Mouse (Mus musculus) liver, embryonic 15.5 days (tissue): ENCODE results near the gene Gm6408. TPM values are rescaled to one million over a fixed set of nuclear protein-coding genes. Genes with fewer than 3 reads are reported as not detected.
"Not testable (repeated sequence)": the region's sequence is repeated elsewhere in the genome, so short reads cannot be mapped to it uniquely, and the experiment has no call there.

ENCODE experiments used
- ATAC-seq: fragments of 200-750 bp; cut with Nextera tagmentation; 2 replicates; pipeline ENCODE4 v1.8.0; 2017; ENCODE audit warnings: moderate number of reproducible peaks, mild to moderate bottlenecking, moderate library complexity; ENCODE audit not compliant: insufficient read depth
- H3K27ac ChIP-seq: fragments of 300-500 bp; sonication (generic); replicated peaks from 2 replicates; pipeline ENCODE4 v1.5.1; 2015; ENCODE audit warnings: mild to moderate bottlenecking, inconsistent platforms
- H3K27me3 ChIP-seq: fragments of 300-500 bp; sonication (generic); 2 replicates; pipeline ENCODE4 v1.6.1; 2015; ENCODE audit warnings: mild to moderate bottlenecking, inconsistent platforms
- H3K36me3 ChIP-seq: fragments of 300-500 bp; sonication (generic); replicated peaks from 2 replicates; pipeline ENCODE4 v1.6.1; 2015; ENCODE audit warnings: moderate library complexity, mild to moderate bottlenecking, inconsistent platforms
- H3K4me1 ChIP-seq: fragments of 300-500 bp; sonication (generic); replicated peaks from 2 replicates; pipeline ENCODE4 v1.6.1; 2015; ENCODE audit warnings: inconsistent platforms
- H3K4me2 ChIP-seq: fragments of 300-500 bp; sonication (generic); 2 replicates; pipeline ENCODE4 v1.6.1; 2015; ENCODE audit warnings: moderate library complexity, mild to moderate bottlenecking, inconsistent platforms
- H3K4me3 ChIP-seq: fragments of 300-500 bp; sonication (generic); replicated peaks from 2 replicates; pipeline ENCODE4 v1.5.1; 2015; ENCODE audit warnings: mild to moderate bottlenecking, inconsistent platforms
- H3K9ac ChIP-seq: fragments of 300-500 bp; sonication (generic); 2 replicates; pipeline ENCODE4 v1.6.1; 2015; ENCODE audit warnings: moderate library complexity, mild to moderate bottlenecking, inconsistent platforms
- H3K9me3 ChIP-seq: fragments of 300-500 bp; sonication (generic); replicated peaks from 2 replicates; pipeline ENCODE4 v1.6.1; 2016; ENCODE audit warnings: inconsistent platforms
- WGBS: fragments of 180-500 bp; shearing (Covaris S2); methylation state at CpG from one replicate; pipeline ENCODE4 v1.1.7; 2015; ENCODE audit warnings: mixed read lengths; ENCODE audit not compliant: insufficient replicate concordance; 5-methylcytosine and 5-hydroxymethylcytosine counted together
- polyA plus RNA-seq: library from polyadenylated mRNA; unstranded; fragments of >200 nt; fragmentation: Nextera tagmentation; extraction: Ambion mirVana; gene quantifications from 2 replicates; pipeline ENCODE4 v1.2.1, GENCODE M21; 2015

The Gm6408 gene
- polyA plus RNA-seq, 1 experiment from 2014 or later: not detected

DNA sequence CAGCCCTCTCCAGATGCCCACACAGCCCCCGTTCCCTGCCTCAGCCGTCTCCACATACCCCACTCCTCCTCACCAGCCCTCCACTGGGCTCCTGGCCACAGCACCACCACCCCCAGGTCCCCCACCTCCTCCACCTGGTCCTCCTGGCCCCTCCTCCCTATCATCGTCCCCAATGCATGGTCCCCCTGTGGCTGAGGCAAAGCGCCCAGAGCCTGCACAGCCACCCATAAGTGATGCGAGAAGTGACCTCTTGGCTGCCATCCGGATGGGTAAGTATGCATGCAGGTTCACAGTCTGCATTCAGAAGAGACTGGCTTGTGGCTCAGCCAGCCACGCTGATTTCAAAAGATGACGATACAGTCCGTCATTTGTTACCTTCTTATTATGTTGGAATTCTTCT lies 13.5 kb upstream of the Gm6408 start:
- Histone ChIP-seq H3K36me3 (no peaks in the 10 kb centered on the region), H3K27me3 (no peaks in the 10 kb centered on the region)

GRCm38 (mm10) chr5:146470821-146471220 lies 10.9 kb upstream of the Gm6408 start:
- ATAC-seq: no peak
- H3K4me1 ChIP-seq: no peaks in the 10 kb centered on the region
- H3K9me3 ChIP-seq: no peaks in the 10 kb centered on the region
- H3K27ac ChIP-seq: no peak overlapping the region
- WGBS: 74% methylated on average over 9 of the region's 9 CpGs
- no peaks in the 10 kb centered on the region for H3K36me3 ChIP-seq
- no peaks in the 10 kb centered on the region for H3K27me3 ChIP-seq
- H3K4me3 ChIP-seq: no peak overlapping the region
- no peak overlapping the region for H3K4me2 ChIP-seq
- H3K9ac ChIP-seq: no peak overlapping the region

More for the DNA sequence above, 13.5 kb upstream of the Gm6408 start:
- no peaks in the 10 kb centered on the region for H3K4me1 ChIP-seq
- H3K9ac ChIP-seq: no peak overlapping the region
- H3K9me3 ChIP-seq: no peaks in the 10 kb centered on the region
- no peak overlapping the region for H3K4me2 ChIP-seq
- WGBS: 80% methylated on average over 9 of the region's 9 CpGs
- no peak for ATAC-seq
- H3K4me3 ChIP-seq: no peak overlapping the region
- H3K27ac ChIP-seq: no peak overlapping the region

GRCm38 (mm10) chr5:146471311-146471710 lies 10.5 kb upstream of the Gm6408 start:
- Histone ChIP-seq H3K36me3 (no peaks in the 10 kb centered on the region), H3K9ac (no peak overlapping the region), H3K27ac (no peak overlapping the region), H3K9me3 (no peaks in the 10 kb centered on the region), H3K4me1 (no peaks in the 10 kb centered on the region), H3K27me3 (no peaks in the 10 kb centered on the region), H3K4me3 (no peak overlapping the region), H3K4me2 (no peak overlapping the region)
- no peak for ATAC-seq
- 55% methylated on average over 5 of the region's 5 CpGs for WGBS

- ATAC-seq: no peak
- H3K4me1 ChIP-seq: no peaks in the 10 kb centered on the region
- H3K27me3 ChIP-seq: no peaks in the 10 kb centered on the region
- H3K4me3 ChIP-seq: no peak overlapping the region
- no peak overlapping the region for H3K27ac ChIP-seq
- no peak overlapping the region for H3K4me2 ChIP-seq
- H3K9me3 ChIP-seq: no peaks in the 10 kb centered on the region
- WGBS: 75% methylated on average over 12 of the region's 12 CpGs
- no peaks in the 10 kb centered on the region for H3K36me3 ChIP-seq
- H3K9ac ChIP-seq: no peak overlapping the region
Observed at GRCm38 (mm10) chr5:146471821-146472220, 9.9 kb upstream of the Gm6408 start.

GRCm38 (mm10) chr5:146479564-146479963 lies 2.2 kb upstream of the Gm6408 start:
- not testable (repeated sequence) for H3K4me3 ChIP-seq, H3K27ac ChIP-seq, H3K9me3 ChIP-seq, ATAC-seq, H3K27me3 ChIP-seq, H3K4me2 ChIP-seq, H3K36me3 ChIP-seq, H3K9ac ChIP-seq, H3K4me1 ChIP-seq
- WGBS: 3% methylated on average over 4 of the region's 4 CpGs

- H3K36me3 ChIP-seq, H3K4me1 ChIP-seq, H3K4me2 ChIP-seq, H3K9ac ChIP-seq, H3K27ac ChIP-seq, H3K4me3 ChIP-seq, ATAC-seq, H3K9me3 ChIP-seq, H3K27me3 ChIP-seq: not testable (repeated sequence)
- WGBS: 3% methylated on average over 3 of the region's 4 CpGs
Observed at GRCm38 (mm10) chr5:146488959-146489358, 7.2 kb downstream of the Gm6408 start.

DNA sequence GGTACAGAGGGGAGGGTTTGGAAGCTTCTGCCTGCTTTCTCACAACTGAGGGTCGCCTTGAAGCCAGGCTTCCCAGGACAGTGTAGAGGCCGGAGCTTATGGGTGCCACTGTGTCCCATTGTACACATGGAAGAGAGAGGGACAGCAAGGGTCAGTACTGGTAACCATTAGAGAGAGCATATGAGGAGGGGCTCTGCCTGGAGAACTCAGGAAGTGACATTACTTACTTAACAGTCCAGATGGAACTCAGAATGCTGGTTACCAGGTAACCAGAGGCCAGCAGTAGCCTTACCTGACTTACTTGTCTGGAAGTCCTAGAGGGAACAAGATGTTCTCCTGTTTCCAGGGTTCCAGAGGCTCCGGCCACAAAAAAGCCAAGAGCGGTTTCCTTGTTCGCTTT lies 9.3 kb downstream of the Gm6408 start, which contains the start of gene Gm6370:
Gene Gm6370 (plus strand): TSS at position 301 of the 400 bp plus-strand sequence.
- not testable (repeated sequence) for H3K4me3 ChIP-seq, ATAC-seq, H3K9me3 ChIP-seq, H3K4me1 ChIP-seq, H3K27me3 ChIP-seq, H3K36me3 ChIP-seq, H3K4me2 ChIP-seq, H3K9ac ChIP-seq, H3K27ac ChIP-seq
- WGBS: no CpG with 5 or more reads among the region's 5 CpGs

GRCm38 (mm10) chr5:146502099-146502498 lies 20.3 kb downstream of the Gm6408 start, which contains the start of gene 4930449I24Rik:
TSS of gene 4930449I24Rik (plus strand) at chr5:146502399.
- H3K4me1 ChIP-seq, ATAC-seq, H3K4me3 ChIP-seq, H3K27me3 ChIP-seq, H3K9ac ChIP-seq, H3K4me2 ChIP-seq, H3K9me3 ChIP-seq, H3K36me3 ChIP-seq, H3K27ac ChIP-seq: not testable (repeated sequence)
- WGBS: no CpG with 5 or more reads among the region's 5 CpGs

DNA sequence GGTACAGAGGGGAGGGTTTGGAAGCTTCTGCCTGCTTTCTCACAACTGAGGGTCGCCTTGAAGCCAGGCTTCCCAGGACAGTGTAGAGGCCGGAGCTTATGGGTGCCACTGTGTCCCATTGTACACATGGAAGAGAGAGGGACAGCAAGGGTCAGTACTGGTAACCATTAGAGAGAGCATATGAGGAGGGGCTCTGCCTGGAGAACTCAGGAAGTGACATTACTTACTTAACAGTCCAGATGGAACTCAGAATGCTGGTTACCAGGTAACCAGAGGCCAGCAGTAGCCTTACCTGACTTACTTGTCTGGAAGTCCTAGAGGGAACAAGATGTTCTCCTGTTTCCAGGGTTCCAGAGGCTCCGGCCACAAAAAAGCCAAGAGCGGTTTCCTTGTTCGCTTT lies 32.1 kb downstream of the Gm6408 start, which contains the start of gene Gm3402:
Gene Gm3402 (plus strand): TSS at position 301 of the 400 bp plus-strand sequence.
- H3K36me3 ChIP-seq, H3K4me2 ChIP-seq, H3K27ac ChIP-seq, H3K4me3 ChIP-seq, H3K9ac ChIP-seq, ATAC-seq, H3K9me3 ChIP-seq, H3K27me3 ChIP-seq, H3K4me1 ChIP-seq: not testable (repeated sequence)
- 85% methylated on average over 2 of the region's 5 CpGs for WGBS

DNA sequence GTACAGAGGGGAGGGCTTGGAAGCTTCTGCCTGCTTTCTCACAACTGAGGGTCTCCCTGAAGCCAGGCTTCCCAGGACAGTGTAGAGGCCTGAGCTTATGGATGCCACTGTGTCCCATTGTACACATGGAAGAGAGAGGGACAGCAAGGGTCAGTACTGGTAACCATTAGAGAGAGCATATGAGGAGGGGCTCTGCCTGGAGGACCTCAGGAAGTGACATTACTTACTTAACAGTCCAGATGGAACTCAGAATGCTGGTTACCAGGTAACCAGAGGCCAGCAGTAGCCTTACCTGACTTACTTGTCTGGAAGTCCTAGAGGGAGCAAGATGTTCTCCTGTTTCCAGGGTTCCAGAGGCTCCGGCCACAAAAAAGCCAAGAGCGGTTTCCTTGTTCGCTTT lies 43.7 kb downstream of the Gm6408 start, which contains the start of gene Gm3404:
Gene Gm3404 (plus strand): TSS at position 301 of the 400 bp plus-strand sequence.
- not testable (repeated sequence) for H3K36me3 ChIP-seq, ATAC-seq, H3K9me3 ChIP-seq, H3K4me1 ChIP-seq, H3K4me2 ChIP-seq, H3K4me3 ChIP-seq, H3K9ac ChIP-seq, H3K27ac ChIP-seq, H3K27me3 ChIP-seq
- 73% methylated on average over 3 of the region's 3 CpGs for WGBS
